Mouse (Mus musculus) layer of hippocampus, postnatal 10 days (tissue): ENCODE measurements around the gene Rassf1. TPM values are rescaled to one million over a fixed set of nuclear protein-coding genes. Genes with fewer than 3 reads are reported as not detected.

ENCODE experiments used
- DNase-seq, 2 experiments: peaks; one replicate each; pipeline ENCODE4 v3.0.0; 2021; ENCODE audit warnings: low spot score in 2 of 2
- total RNA-seq, 2 experiments: library from RNA; stranded (reverse); gene quantifications; 2 replicates each; pipeline ENCODE4 v1.2.3; 2021

Rassf1 gene
- total RNA-seq, 2 experiments from 2014 or later = 18.3 to 18.6 TPM

- no peak for DNase-seq
Measured at GRCm38 (mm10) chr9:107599842-107600241, 48.5 kb downstream of the Rassf1 start.

DNA sequence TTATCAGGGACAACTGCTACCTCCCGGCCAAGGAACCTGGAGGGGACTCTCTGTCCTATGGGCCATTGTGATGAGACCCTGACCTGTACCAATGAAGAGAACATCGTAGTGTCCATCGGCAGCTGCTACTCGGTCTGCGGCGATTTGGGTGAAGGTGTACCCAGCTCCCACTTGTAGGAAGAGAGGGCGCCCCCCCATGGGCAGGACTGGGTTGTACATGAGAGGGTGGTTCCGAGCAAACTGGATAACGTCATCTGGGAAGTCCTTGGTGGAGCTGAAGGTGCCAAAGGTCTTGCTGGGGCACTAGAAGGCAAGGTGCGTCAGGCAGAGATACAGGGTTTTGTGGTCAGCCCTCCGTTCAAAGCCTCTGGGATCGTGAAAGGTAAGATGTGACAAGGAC is 49.4 kb downstream of the Rassf1 start:
- no peak for DNase-seq

DNA sequence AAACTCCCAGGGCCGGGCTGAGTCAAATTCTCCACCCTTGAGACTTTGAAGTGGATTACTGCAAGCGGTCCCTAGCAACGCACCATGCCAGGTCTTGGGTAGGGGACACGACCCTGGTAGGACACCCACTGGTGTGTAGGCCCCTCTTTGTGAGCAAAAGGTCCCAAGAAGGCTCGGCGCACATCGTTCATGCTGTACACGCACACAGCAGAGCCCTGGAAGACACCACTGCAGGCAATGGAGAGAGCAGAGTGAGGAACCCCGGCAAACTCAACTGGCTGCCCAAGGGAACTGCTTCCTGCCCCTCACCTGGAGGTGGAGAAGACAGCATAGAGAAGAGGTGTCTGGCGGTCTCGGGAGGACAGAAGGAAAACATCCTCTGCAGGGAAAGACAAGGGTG is 49.9 kb downstream of the Rassf1 start:
- no peak for DNase-seq

GRCm38 (mm10) chr9:107602068-107602648 is 50.8 kb downstream of the Rassf1 start:
- peak; percentile 98 to 99 for DNase-seq

GRCm38 (mm10) chr9:107603251-107603650 is 51.9 kb downstream of the Rassf1 start:
- DNase-seq = no peak

DNA sequence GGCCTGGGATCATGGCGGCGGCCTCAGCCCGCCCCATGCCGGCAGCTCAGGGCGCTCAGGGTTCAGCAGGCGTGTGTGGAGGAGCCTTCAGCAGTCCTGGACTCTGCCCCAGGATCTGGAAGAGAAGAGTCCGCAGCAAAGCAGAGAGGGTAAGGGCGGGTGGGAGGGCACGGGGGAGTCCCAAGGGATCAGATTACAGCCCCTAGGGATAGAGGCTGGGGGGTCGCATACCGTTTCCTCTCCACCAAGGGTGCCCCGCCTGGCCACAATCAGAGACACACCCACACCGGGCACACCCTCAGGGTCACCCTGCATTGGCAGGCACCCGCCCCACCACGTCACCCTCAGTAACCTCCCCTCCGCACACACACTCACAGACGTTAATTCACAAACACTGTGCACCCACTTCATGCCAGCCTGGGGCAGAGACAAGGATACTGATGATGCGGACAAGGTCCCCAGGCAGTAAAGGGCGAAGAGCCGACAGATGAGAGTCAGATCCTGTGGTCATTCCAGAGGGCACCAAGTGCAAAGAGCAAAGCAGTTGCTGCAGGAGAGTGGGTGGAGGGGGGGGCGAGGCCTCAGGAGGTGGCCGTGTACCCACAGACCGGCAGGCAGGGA is 53.8 kb downstream of the Rassf1 start:
- no peak for DNase-seq

DNA sequence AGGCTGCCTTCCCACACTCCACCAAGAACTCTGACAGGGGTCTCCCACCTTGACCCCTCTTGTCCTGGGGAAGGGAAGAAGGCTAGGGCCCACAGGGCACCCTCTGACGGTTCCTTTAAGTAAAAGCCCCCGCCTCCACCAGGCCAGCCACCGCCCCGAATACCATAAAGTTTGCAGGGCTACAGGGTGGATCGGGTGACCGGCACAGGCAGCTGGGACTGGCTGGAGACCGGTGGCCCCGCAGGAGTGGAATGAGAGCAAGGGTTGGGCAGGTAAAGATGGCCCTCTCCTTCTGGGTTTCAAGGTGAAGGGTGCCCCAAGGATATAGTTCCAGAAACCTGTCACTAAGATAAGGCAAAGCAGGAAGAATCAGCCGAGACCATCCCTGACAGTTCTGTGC is 55.2 kb downstream of the Rassf1 start:
- no peak for DNase-seq

- DNase-seq = no peak
Measured at GRCm38 (mm10) chr9:107607036-107607435, 55.7 kb downstream of the Rassf1 start.

DNA sequence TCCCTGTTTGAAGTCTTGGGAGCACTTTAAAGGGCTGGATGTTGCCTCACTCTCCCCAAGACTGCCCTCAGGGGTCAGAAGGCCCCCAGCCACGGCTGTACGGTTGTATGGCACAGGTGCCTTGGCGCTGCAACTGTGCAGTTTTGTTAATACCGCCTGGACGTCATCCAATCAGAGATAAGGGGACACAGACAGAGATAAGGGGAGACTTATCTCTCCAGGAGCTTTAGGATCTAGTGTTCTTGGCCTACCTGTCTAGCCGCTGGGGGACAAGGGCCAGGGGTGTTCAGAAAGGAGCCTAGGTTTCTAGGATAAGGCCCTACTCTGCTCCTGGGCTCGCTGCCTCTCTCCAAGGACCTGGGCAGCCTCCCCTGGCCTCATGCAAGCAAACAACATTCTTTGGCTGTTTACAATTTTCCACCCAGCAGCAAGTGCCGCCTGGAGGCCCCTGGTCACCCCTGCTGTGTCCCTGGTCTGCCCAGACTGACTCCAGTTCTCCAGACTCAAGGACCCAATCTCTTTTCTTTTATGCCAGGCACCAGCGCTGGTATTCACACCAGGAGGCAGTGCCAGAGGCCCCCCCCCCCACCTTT is 56.4 kb downstream of the Rassf1 start:
- no peak for DNase-seq

DNA sequence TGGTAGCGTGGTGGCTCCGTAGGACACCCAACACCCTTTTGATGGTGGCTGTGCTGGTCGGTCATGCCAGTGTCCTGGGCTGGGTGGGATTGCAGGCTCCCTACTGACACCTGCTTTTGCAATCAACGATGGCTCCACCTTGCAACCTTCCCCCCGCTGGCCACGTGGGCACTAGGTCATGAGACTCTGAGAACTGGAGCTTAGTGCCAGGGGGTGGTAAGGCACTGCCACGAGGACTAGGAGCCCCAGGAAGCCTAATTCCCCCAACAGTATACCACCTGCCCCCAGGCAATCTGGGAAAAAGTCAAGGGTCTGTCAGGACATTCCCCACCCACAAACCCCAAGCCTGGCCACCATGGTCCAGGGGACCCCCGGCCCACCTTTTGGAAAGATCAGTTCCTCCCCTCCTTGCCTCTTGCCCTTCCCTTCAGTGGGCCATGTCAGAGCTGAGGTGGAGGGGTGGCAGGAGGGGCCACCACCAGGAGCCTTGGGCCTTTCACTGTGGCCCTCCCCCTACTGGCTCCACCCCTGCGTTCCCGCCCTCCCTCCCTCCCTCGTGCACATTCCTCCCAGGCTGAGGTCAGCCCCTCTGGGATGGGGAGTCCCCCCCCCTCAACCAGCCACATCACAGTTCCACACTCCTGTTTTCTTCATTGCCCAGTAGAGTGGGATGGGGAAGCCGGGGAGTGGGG is 57.5 kb downstream of the Rassf1 start, which contains the start of gene Sema3b:
Sema3b (minus strand) TSS at position 489 of the 692 bp plus-strand sequence.
- DNase-seq = no peak

GRCm38 (mm10) chr9:107609433-107609830 is 58.1 kb downstream of the Rassf1 start:
- DNase-seq = no peak

GRCm38 (mm10) chr9:107611456-107612190 is 60.3 kb downstream of the Rassf1 start:
- no peak for DNase-seq

Other genes with a start within 250 kb of the Rassf1 start
- 10 to 100 TPM; 14.6 to 19.9 TPM for gene Hemk1, start 213.2 kb upstream of the Rassf1 start, total RNA-seq
- gene 6430571L13Rik, start 211.0 kb upstream of the Rassf1 start, total RNA-seq = 1 to 10 TPM; 2.5 to 3.2 TPM
- 10 to 100 TPM; 21.4 to 27.2 TPM for gene Cacna2d2, start 151.9 kb upstream of the Rassf1 start, total RNA-seq
- gene Tmem115, start 17.6 kb upstream of the Rassf1 start, total RNA-seq = 10 to 100 TPM; 33.2 to 33.3 TPM
- gene Cyb561d2, start 9.4 kb upstream of the Rassf1 start, total RNA-seq = 10 to 100 TPM; 17.7 to 19.5 TPM
- 10 to 100 TPM; 31.1 to 33.1 TPM for gene Nprl2, start 9.3 kb upstream of the Rassf1 start, total RNA-seq
- gene Zmynd10, start 4.3 kb upstream of the Rassf1 start, total RNA-seq = 1 to 10 TPM; 3.4 to 4.1 TPM
- gene Tusc2, start 11.7 kb downstream of the Rassf1 start, total RNA-seq = 10 to 100 TPM; 58.3 to 66.6 TPM
- gene Hyal2, start 16.4 kb downstream of the Rassf1 start, total RNA-seq = 10 to 100 TPM; 19.8 to 21.0 TPM
- gene Hyal1, start 25.4 kb downstream of the Rassf1 start, total RNA-seq = 1 to 10 TPM; 3.7 to 4.2 TPM
- gene Naa80, start 27.3 kb downstream of the Rassf1 start, total RNA-seq = 10 to 100 TPM; 10.7 to 11.9 TPM
- gene Hyal3, start 29.3 kb downstream of the Rassf1 start, total RNA-seq = 1 to 10 TPM; 1.2 to 1.7 TPM
- gene Ifrd2, start 36.1 kb downstream of the Rassf1 start, total RNA-seq = 10 to 100 TPM; 13.2 to 14.1 TPM
- gene Sema3b, start 57.7 kb downstream of the Rassf1 start, total RNA-seq = 1 to 10 TPM; 3.5 to 3.7 TPM
- gene Gnai2, start 83.8 kb downstream of the Rassf1 start, total RNA-seq = 100 to 1,000 TPM; 254 to 263 TPM
- gene Slc38a3, start 118.0 kb downstream of the Rassf1 start, total RNA-seq = 100 to 1,000 TPM in 1 of 2 experiments, 10 to 100 TPM in 1; 96.5 to 109 TPM
- gene Gnat1, start 128.2 kb downstream of the Rassf1 start, total RNA-seq = 1 to 10 TPM in 1 of 2 experiments, under 1 TPM in 1; 0.71 to 1.1 TPM
- 1 to 10 TPM; 6.7 to 9.1 TPM for gene Sema3f, start 158.9 kb downstream of the Rassf1 start, total RNA-seq
- 100 to 1,000 TPM; 159 to 181 TPM for gene Rbm5, start 219.4 kb downstream of the Rassf1 start, total RNA-seq